Mouse (Mus musculus): ENCODE data around the gene Rab25.

GRCm38 (mm10) chr3:88505081-88505480 is 43.0 kb downstream of the Rab25 start:
- TF ChIP-seq USF1 (IDR thresholded peaks at IDR 0.05; ENCODE audit: low read depth) (no peak), CTCF (IDR thresholded peaks at IDR 0.05; ENCODE audit: control insufficient read depth, insufficient read depth, insufficient read length) (no peak), MYOG (IDR thresholded peaks at IDR 0.05; ENCODE audit: control insufficient read depth, extremely low read depth, insufficient read length) (no peak)

Data from C2C12 (cell line).